Mouse (Mus musculus): ENCODE data around the gene Mov10l1. TPM values are rescaled to one million over a fixed set of nuclear protein-coding genes. Genes with fewer than 3 reads are reported as not detected.
A peak's percentile ranks its signal among the peaks of the same experiment; 100 is the strongest.

Mov10l1 gene
- polyA plus RNA-seq, 1 experiment from 2014 or later = not detected

DNA sequence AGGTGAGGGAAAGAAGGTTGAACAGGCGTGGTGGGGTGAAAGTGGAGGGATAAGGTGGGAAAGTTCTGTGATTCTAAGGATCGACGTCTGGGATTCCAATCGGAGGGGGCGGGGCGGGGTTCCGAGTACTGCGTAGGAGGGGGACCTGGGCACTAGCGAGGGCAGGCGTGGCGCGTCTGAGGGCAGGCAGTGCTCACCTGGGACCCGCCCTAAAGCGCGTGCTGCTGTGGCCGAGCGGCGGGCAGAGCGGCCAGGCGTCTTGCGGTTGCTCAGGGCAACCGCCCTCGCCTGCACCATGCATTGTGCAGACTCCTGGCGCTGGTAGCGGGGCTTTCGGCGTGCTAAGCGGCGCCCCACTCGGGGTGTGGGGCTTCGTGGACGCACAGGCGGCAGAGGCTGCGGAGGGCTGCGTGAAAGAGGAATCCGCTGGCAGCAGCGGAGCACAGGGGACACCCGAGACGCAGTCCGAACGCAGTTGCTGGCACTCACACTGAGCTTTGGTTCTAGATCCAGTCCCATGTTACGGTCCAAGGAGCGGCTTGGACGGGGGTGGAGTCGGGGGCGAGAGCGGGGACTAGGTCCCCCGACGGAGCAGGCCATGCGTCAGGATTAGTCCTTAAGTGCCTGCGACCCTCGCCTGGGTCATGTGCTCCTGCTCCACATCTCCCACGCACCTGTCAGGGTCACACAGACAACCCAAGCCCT, 28.2 kb upstream of the Mov10l1 start, which contains the start of gene Ttll8:
TSS of gene Ttll8 (minus strand) at position 51 of the 705 bp plus-strand sequence.
- H3K36me3 ChIP-seq (ENCODE audit: control insufficient read depth, insufficient read depth, low read length) = no peaks in the 10 kb centered on the region
- H3K4me2 ChIP-seq (replicated peaks; ENCODE audit: low read depth, low read length) = peak within 1 kb of the TSS; percentile 89
- no peaks in the 10 kb centered on the region for H3K9me3 ChIP-seq (ENCODE audit: control insufficient read depth, low read length)
- H3K4me3 ChIP-seq (ENCODE audit: low read length) = peak within 1 kb of the TSS; percentile 40
- H3K27me3 ChIP-seq (ENCODE audit: control insufficient read depth, insufficient read depth, low read length) = peaks cover 10% of the 10 kb centered on the region; the same call in 1 of the 2 replicates
- no peak within 1 kb of the TSS; the same call in 1 of the 2 replicates for H3K9ac ChIP-seq (ENCODE audit: low read depth, low read length)
- H3K4me1 ChIP-seq (ENCODE audit: control insufficient read depth, insufficient read depth, low read length) = no peaks in the 10 kb centered on the region
- WGBS = 2% methylated on average over 53 of the region's 53 CpGs
- ATAC-seq (ENCODE audit: low FRiP score, low TSS enrichment) = peak; percentile 80
- H3K27ac ChIP-seq (ENCODE audit: low read depth, low read length) = no peak within 1 kb of the TSS

DNA sequence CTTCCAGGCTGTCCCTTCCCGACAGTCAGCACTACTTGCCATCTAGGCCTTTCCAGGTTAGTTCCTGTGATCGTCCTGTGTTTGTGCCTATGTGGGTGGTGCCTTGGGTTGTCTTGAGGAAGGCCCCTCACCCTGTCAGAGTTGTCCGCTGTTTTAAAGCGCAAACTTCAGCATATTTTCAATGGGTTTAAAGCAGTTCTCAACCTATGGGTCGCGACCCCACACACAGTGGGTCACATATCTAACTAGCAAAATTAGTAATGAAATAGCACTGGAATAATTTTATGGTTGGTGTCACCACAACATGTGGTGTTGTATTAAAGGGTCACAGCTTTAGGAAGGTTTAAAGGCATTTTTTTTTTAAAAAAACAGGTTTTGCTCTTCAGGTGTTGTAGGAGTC, 27.4 kb upstream of the Mov10l1 start:
- no peak for ATAC-seq (ENCODE audit: low FRiP score, low TSS enrichment)
- Histone ChIP-seq H3K4me1 (ENCODE audit: control insufficient read depth, insufficient read depth, low read length) (no peaks in the 10 kb centered on the region), H3K9me3 (ENCODE audit: control insufficient read depth, low read length) (no peaks in the 10 kb centered on the region), H3K4me3 (ENCODE audit: low read length) (no peak overlapping the region), H3K27me3 (ENCODE audit: control insufficient read depth, insufficient read depth, low read length) (peaks cover 10% of the 10 kb centered on the region; the same call in 1 of the 2 replicates), H3K4me2 (replicated peaks; ENCODE audit: low read depth, low read length) (no peak overlapping the region), H3K9ac (ENCODE audit: low read depth, low read length) (no peak overlapping the region), H3K36me3 (ENCODE audit: control insufficient read depth, insufficient read depth, low read length) (no peaks in the 10 kb centered on the region), H3K27ac (ENCODE audit: low read depth, low read length) (no peak overlapping the region)
- 81% methylated on average over 6 of the region's 6 CpGs for WGBS

DNA sequence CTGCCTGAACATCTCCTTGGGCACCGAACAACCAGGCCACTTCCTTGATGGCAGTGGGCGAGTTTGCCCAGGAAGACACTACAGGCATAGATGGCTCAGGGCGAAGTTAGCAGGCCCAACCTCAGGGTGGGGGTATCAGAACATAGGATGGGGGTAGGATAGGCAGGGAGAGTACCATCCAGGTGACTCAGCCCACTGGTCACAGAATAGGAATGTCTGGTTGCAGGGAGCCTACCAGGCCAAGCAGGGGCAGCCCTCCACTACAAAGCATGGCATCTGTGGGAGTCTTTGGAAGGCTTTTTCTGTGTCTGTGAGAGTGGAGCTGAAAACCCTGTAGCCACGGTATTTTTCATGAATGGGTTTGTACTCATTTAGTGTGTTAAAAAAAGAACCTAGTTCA, 25.2 kb upstream of the Mov10l1 start:
- Histone ChIP-seq H3K27me3 (ENCODE audit: control insufficient read depth, insufficient read depth, low read length) (peaks cover 10% of the 10 kb centered on the region; the same call in 1 of the 2 replicates), H3K4me2 (replicated peaks; ENCODE audit: low read depth, low read length) (no peak overlapping the region), H3K27ac (ENCODE audit: low read depth, low read length) (no peak overlapping the region), H3K9ac (ENCODE audit: low read depth, low read length) (no peak overlapping the region), H3K4me3 (ENCODE audit: low read length) (no peak overlapping the region), H3K4me1 (ENCODE audit: control insufficient read depth, insufficient read depth, low read length) (no peaks in the 10 kb centered on the region), H3K9me3 (ENCODE audit: control insufficient read depth, low read length) (no peaks in the 10 kb centered on the region), H3K36me3 (ENCODE audit: control insufficient read depth, insufficient read depth, low read length) (no peaks in the 10 kb centered on the region)
- no peak for ATAC-seq (ENCODE audit: low FRiP score, low TSS enrichment)
- 84% methylated on average over 4 of the region's 4 CpGs for WGBS

DNA sequence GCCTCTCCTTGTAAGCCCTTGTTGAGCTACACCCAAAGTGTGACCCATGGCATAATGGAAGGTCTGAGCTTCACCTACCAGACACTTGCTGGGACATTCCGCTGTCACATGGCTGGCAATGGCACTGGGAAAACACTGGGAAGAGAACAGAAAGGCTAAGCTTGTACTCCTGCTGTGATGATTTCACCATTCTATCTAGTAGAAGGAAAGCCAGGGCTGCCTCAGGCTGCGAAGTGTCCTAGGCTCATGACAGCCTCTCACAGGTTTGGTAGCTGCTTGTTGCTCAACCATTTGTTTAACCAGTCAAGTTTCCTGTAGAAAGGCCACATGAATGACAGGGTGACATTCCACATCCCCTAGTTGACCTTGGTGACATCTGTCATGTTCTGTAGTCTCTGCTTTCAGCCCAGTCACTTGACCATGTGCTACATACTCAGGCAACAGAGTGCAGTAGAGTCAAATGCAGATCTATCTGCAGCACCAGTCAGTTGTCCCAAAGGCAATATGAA, 18.6 kb upstream of the Mov10l1 start:
- 93% methylated on average over 2 of the region's 2 CpGs for WGBS
- no peak overlapping the region for H3K9ac ChIP-seq (ENCODE audit: low read depth, low read length)
- ATAC-seq (ENCODE audit: low FRiP score, low TSS enrichment) = no peak

DNA sequence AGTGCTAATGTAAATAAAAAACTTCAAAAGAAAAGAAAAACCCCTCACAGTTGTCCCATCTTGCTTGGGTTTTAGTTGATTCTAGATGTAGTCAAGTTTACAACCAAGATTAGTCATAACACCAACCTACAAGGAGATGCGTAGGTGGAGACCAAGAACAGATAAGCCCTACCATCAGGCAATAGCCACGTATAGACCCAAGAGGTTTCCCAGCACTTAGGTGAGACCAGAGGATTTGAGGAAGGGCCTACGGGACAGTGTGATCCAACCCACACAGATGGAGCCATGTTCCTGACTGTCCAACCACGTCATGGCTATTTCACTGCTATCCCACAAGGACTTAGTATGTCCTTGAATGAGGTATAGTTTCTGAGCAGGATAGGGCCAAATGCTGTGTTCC, 10.4 kb upstream of the Mov10l1 start:
- no peaks in the 10 kb centered on the region for H3K27me3 ChIP-seq (ENCODE audit: control insufficient read depth, insufficient read depth, low read length)
- H3K4me2 ChIP-seq (replicated peaks; ENCODE audit: low read depth, low read length) = no peak overlapping the region
- WGBS = 86% methylated on average over 4 of the region's 4 CpGs
- H3K27ac ChIP-seq (ENCODE audit: low read depth, low read length) = no peak overlapping the region
- H3K9ac ChIP-seq (ENCODE audit: low read depth, low read length) = no peak overlapping the region
- no peak overlapping the region for H3K4me3 ChIP-seq (ENCODE audit: low read length)
- H3K4me1 ChIP-seq (ENCODE audit: control insufficient read depth, insufficient read depth, low read length) = no peaks in the 10 kb centered on the region
- no peaks in the 10 kb centered on the region for H3K9me3 ChIP-seq (ENCODE audit: control insufficient read depth, low read length)
- ATAC-seq (ENCODE audit: low FRiP score, low TSS enrichment) = no peak
- H3K36me3 ChIP-seq (ENCODE audit: control insufficient read depth, insufficient read depth, low read length) = no peaks in the 10 kb centered on the region

More for the DNA sequence above, 18.6 kb upstream of the Mov10l1 start:
- H3K4me3 ChIP-seq (ENCODE audit: low read length) = no peak overlapping the region
- no peak overlapping the region for H3K4me2 ChIP-seq (replicated peaks; ENCODE audit: low read depth, low read length)
- no peak overlapping the region for H3K27ac ChIP-seq (ENCODE audit: low read depth, low read length)
- H3K36me3 ChIP-seq (ENCODE audit: control insufficient read depth, insufficient read depth, low read length) = no peaks in the 10 kb centered on the region
- no peaks in the 10 kb centered on the region for H3K4me1 ChIP-seq (ENCODE audit: control insufficient read depth, insufficient read depth, low read length)
- H3K9me3 ChIP-seq (ENCODE audit: control insufficient read depth, low read length) = no peaks in the 10 kb centered on the region
- no peaks in the 10 kb centered on the region for H3K27me3 ChIP-seq (ENCODE audit: control insufficient read depth, insufficient read depth, low read length)

DNA sequence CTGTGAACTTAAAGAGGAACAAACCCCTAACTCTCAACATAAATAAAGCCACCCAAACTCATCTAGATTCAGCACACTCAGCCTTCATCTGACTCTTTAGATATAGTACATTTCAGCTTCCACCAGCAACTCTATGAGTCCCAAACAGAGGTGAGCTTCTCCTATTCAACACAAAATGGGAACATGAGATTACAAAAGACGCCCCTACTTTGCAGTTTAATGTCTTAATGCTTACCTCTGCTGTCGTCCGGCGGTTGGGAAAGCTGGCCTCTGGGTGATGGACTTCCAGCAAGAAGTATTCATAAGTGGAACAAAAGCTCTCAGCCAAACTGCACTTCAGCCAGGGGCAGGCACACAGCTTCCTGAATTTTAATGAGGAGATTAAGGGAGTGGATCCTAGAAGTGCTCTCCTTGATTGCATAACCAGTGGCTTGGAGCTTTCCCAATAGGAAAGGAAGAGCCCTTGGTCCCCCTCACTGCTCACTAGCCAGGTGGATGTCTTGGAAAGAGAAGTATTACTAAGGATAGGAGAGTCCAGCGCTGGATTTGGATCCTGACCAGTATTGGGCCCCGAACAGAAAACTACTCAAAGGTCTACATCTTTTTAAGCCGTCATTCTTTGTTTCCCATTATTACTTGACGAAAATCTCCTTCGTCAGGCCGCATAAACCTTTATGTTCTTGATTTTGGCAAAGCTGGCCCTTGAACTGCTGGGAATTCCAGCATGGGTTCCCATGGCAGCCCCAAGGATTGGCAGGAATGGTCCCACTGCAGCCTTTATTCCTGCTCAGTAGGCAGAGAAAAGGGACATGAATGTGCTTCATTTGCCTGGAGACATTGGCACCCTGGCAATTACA, 4.2 kb upstream of the Mov10l1 start, which contains the start of gene Mlc1:
TSS of gene Mlc1 (minus strand) at position 727 of the 857 bp plus-strand sequence.
- Histone ChIP-seq H3K27ac (ENCODE audit: low read depth, low read length) (no peak within 1 kb of the TSS), H3K9me3 (ENCODE audit: control insufficient read depth, low read length) (no peaks in the 10 kb centered on the region), H3K4me1 (ENCODE audit: control insufficient read depth, insufficient read depth, low read length) (no peaks in the 10 kb centered on the region), H3K36me3 (ENCODE audit: control insufficient read depth, insufficient read depth, low read length) (no peaks in the 10 kb centered on the region), H3K9ac (ENCODE audit: low read depth, low read length) (no peak within 1 kb of the TSS), H3K4me2 (replicated peaks; ENCODE audit: low read depth, low read length) (no peak within 1 kb of the TSS), H3K4me3 (ENCODE audit: low read length) (no peak within 1 kb of the TSS), H3K27me3 (ENCODE audit: control insufficient read depth, insufficient read depth, low read length) (no peaks in the 10 kb centered on the region)
- WGBS = 81% methylated on average over 10 of the region's 10 CpGs
- ATAC-seq (ENCODE audit: low FRiP score, low TSS enrichment) = no peak

DNA sequence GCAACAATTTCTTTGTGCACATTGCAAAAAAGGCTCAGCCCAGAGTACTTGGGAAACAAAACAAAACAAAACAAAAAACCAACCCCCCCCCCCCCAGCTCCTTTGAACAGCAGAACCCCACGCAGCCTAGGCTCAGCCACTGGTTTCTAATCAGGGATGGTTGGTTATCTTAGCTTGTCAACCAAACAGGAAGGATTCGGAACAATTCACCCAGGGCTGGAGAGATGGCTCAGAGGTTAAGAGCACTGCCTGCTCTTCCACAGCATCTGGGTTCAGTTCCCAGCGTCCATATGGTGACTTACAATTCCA, 3.6 kb upstream of the Mov10l1 start:
- no peak for ATAC-seq (ENCODE audit: low FRiP score, low TSS enrichment)
- Histone ChIP-seq H3K9me3 (ENCODE audit: control insufficient read depth, low read length) (no peaks in the 10 kb centered on the region), H3K36me3 (ENCODE audit: control insufficient read depth, insufficient read depth, low read length) (no peaks in the 10 kb centered on the region), H3K4me2 (replicated peaks; ENCODE audit: low read depth, low read length) (no peak overlapping the region), H3K27ac (ENCODE audit: low read depth, low read length) (no peak overlapping the region), H3K27me3 (ENCODE audit: control insufficient read depth, insufficient read depth, low read length) (no peaks in the 10 kb centered on the region), H3K4me3 (ENCODE audit: low read length) (no peak overlapping the region), H3K4me1 (ENCODE audit: control insufficient read depth, insufficient read depth, low read length) (no peaks in the 10 kb centered on the region), H3K9ac (ENCODE audit: low read depth, low read length) (no peak overlapping the region)
- WGBS = 74% methylated on average over 3 of the region's 3 CpGs

DNA sequence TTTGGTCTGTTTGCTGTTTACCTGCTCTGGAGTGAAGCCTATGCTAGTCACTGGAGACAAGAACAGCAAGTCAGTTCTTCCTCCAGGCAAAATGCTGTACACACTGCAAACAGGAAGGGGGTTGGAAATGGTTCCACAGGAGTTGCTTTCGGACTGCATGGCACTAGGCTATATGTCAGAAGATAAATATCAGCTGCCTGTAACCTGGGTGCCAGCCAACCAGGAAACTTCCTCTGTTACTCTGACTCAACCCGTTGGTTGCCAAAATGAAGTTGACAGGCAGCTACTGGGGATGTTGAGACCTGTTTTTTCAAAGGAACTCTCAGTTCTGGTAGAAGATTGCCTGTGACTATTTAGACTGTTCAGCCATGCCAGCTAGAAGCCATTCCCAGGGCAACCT, 6.5 kb downstream of the Mov10l1 start:
- no peak overlapping the region for H3K27ac ChIP-seq (ENCODE audit: low read depth, low read length)
- no peak overlapping the region for H3K9ac ChIP-seq (ENCODE audit: low read depth, low read length)
- H3K9me3 ChIP-seq (ENCODE audit: control insufficient read depth, low read length) = no peaks in the 10 kb centered on the region
- no peak for ATAC-seq (ENCODE audit: low FRiP score, low TSS enrichment)
- H3K27me3 ChIP-seq (ENCODE audit: control insufficient read depth, insufficient read depth, low read length) = no peaks in the 10 kb centered on the region
- no peak overlapping the region for H3K4me2 ChIP-seq (replicated peaks; ENCODE audit: low read depth, low read length)
- H3K4me1 ChIP-seq (ENCODE audit: control insufficient read depth, insufficient read depth, low read length) = no peaks in the 10 kb centered on the region
- H3K36me3 ChIP-seq (ENCODE audit: control insufficient read depth, insufficient read depth, low read length) = no peaks in the 10 kb centered on the region
- H3K4me3 ChIP-seq (ENCODE audit: low read length) = no peak overlapping the region
- 52% methylated on average over 2 of the region's 2 CpGs for WGBS

DNA sequence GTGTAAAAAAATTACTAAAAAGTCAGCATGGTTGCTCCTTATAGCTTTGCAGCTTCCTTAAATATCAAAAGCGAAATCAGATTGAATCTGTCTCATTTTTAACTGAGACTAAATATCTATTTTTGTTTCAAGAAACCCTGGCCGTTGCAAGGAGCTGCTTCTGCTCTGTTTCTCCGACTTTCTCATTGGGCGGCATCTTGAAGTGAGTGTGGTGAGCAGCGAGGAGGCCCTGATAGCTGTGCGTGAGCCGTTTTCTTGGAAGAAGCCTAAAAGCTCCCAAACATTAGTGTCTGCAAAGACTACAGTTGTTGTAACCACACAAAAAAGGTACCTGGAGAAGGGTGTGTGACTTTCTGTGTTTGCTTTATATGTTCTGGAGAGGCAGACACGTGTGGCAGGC, 15.9 kb downstream of the Mov10l1 start:
- Histone ChIP-seq H3K36me3 (ENCODE audit: control insufficient read depth, insufficient read depth, low read length) (no peaks in the 10 kb centered on the region), H3K4me1 (ENCODE audit: control insufficient read depth, insufficient read depth, low read length) (no peaks in the 10 kb centered on the region), H3K4me2 (replicated peaks; ENCODE audit: low read depth, low read length) (no peak overlapping the region), H3K9ac (ENCODE audit: low read depth, low read length) (no peak overlapping the region), H3K4me3 (ENCODE audit: low read length) (no peak overlapping the region), H3K27me3 (ENCODE audit: control insufficient read depth, insufficient read depth, low read length) (no peaks in the 10 kb centered on the region), H3K9me3 (ENCODE audit: control insufficient read depth, low read length) (no peaks in the 10 kb centered on the region), H3K27ac (ENCODE audit: low read depth, low read length) (no peak overlapping the region)
- 74% methylated on average over 8 of the region's 8 CpGs for WGBS
- ATAC-seq (ENCODE audit: low FRiP score, low TSS enrichment) = no peak
